Mouse (Mus musculus): ENCODE results near the gene Mier1. TPM values are rescaled to one million over a fixed set of nuclear protein-coding genes. Genes with fewer than 3 reads are reported as not detected.
"Not testable (repeated sequence)": the region's sequence is repeated elsewhere in the genome, so short reads cannot be mapped to it uniquely, and the experiment has no call there.

The Mier1 gene
- total RNA-seq, 4 experiments from 2014 or later, result 27.8 to 32.0 (median 29.6) TPM

DNA sequence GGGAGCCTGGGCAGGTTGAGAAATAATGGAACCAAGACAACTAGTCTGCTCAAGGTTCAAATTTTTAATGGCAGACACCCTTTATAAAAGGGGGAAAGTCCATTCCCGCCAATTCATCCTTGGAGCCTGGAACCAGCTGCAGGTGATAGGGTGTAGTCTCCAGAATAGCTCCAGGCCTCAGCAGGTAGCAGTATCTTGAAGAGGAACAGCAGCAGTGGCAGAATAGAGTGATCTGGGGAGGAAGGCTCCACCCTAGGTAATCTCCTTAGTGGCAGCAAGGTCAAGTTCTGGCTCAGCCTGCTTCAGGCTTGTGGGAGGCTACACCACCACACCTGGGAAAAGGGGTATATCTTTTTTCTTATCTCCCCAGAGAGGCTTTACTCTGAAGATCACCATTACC, 52.0 kb downstream of the Mier1 start:
- DNase-seq (ENCODE audit: low spot score), result not testable (repeated sequence)

DNA sequence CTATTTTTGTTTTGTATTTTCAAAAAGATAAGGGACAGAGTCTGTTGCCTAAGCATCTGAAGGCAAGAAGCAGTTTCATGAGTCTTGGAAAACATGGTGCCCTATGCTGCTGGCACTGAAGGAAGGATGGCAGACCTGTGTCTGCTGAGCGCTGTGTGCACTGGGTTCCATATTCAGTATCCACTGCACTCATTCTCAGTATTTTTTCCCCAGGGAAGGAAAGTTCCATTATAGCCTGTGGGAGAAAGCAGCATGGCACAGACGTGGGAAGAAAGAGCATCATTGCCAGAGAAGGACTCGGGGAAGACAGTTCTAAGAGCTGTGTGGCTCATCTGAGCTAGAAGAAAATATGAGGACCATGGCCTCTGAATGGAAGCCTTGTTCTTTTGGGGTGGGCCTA, 57.1 kb downstream of the Mier1 start:
- no peak for DNase-seq (ENCODE audit: low spot score)

DNA sequence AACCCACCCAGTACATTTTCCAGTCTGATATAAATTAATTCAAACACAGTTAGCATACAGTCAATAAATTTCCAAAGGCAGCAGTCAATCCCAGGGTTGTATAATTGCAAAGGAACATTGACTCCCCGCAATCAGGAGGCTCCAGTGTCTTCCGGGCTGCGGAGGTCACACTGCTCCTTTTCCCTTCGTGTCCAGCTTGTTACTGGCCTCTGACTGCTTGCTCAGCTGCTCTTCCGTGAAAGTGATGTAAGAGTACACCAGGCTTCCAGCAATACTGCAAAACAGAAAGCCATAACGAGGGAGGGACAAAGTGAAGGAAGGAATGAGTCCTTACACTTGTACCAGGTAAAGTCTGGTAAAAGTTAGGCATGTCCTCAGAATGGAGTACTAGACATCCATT, 59.3 kb downstream of the Mier1 start:
- DNase-seq (ENCODE audit: low spot score), result no peak

DNA sequence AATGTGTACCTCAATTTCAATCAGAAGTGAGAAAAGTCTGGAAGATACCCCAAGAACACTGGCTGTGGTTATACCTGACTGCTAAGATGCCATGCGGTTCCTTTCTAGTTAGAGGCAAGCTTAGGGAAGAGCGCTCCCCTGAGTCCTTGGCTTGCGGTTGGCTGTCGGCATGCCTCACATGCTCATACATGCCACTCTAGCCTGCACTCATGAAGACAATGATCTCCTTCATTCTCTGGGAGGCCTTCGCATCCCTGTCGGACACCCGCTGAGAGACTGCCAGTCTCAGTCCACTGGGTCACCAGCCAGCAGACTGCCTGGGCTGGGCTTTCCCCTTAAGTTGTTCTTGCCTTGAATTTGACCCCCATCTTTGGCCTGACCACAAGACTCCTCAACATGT, 59.8 kb downstream of the Mier1 start:
- no peak for DNase-seq (ENCODE audit: low spot score)

DNA sequence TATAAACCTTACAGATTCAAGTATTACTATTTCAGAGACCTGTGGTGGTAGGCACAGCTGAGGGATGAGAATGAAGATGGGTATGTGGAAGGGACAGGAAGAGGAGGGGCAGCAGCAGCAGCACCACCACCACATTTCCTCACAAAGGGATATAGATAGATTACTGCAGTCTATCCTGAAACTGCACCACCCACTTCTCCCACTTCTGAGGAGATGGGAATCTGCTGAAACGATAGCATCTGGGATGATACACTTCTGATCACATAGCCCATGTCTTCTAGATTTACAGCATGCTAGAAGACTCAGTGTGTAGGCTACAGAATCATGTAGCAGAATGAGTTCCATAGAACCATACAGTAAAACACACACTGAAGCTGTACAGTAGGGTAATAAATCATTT, 63.5 kb downstream of the Mier1 start:
- DNase-seq (ENCODE audit: low spot score), result no peak

DNA sequence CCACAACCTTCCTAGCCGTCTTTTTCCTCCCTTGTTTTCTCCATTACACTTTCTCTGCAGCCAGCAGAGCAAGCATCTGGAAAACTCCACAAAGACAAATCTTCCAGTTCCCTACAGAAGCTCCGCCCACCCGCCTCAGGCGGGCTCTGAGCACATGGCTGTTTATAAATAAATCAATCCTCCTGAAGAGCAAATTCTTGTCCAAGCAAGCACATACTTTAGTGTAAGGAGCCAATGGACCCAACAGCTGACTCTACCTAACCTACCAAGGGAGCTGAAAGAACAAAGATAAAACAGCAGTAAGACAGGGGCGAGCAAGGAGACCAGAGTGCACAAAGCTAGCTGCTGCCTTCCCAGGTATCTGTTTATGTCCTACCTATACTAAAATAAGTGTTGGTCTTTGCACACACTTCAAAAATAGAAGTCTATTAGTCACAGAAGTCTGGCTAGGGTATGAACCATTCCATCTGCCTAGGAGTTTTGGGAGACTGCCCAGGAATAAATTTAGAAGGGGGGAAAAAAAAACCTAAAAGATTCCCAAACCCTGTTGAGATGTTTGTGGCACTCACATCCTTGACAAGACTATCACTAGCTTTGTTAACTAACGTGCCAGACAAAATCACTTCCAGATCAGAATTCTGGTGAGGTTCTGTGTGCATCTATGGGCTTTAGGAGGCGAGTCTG, 64.6 kb downstream of the Mier1 start:
- peak; percentile 44 for DNase-seq (ENCODE audit: low spot score)

DNA sequence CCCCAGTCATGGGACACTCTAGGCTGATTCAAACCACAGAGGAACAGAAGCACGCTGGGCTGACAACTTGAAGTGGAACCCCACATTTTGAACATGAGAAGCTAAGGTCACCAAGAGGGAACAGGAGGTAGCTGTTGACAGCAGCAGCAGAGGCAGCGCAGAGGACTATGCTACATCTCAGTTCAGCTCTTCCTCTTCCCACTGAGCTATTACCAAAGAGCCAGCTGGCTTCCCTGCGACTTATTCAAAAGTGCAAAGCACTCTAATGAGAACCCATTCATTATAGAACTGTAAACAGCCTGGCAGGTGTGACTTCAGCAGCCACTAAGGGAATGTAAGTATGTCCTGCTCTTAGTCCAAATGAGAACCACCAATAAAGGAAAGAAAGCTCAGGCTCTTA, 65.4 kb downstream of the Mier1 start:
- no peak for DNase-seq (ENCODE audit: low spot score)

DNA sequence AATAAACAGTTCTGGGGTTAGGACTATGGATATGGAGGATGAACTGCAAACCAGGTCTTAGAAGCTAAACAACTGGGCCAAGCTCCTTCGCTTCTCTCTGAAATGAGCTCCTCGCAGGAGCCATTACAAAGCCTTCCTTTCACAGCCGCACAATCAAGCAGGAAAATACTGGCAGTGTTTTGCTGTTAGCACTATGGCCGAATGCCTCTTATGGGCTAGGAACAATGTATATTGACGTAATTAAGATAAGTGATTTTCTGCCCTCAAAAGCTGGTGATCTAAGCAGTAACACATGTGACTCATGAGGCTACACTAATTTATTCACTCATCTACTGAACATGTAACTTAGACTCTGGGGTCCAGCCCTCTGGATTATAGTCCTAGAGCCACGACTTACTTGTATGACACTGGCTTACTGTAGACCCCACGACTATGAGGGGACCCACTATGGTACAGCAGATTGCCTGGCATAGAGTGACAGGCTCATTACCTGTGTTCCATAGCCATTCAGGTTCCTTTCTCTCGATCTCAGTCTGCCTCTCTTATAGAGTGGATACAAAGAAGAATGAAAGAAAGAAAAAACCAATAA, 66.2 kb downstream of the Mier1 start:
- no peak for DNase-seq (ENCODE audit: low spot score)

DNA sequence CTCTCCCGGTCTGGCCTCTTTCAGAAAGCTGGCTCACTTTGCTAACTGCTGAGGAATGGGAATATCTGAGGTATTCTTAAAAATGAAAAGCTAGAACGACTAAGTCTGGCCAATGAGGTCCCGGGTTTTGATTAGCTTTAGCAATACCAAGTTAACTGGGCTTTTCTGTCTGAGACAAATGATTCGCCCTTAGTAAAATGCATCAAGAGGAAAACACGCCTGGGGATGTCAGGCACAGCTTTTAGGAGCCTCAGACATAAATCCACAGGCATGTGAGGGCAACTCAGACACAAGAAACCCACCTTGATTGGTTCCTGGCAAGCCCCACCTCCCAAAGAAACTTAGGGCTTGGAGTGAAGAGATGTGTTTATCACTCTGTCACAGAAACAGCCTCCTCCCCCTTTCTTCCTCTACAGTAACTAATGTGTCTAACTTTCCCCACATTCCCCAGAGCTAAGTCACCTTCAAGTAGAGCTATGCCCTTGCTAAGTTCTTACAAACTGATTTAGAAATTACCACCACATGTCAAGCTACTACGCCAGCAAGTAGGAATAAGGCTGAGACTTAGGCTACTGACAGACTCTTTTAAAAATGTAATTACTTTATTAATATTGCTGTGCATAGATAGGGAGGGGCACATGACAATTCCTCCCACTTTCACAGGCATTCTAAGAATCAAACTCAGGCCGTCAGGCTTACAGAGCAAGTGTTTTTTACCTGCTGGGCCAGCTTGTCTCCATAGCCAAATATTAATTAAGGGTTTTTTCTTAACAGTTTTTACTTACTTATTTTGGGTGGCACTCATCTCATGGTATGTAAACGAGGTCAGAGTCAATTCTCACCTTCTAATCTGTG, 74.8 kb downstream of the Mier1 start:
- no peak for DNase-seq (ENCODE audit: low spot score)

DNA sequence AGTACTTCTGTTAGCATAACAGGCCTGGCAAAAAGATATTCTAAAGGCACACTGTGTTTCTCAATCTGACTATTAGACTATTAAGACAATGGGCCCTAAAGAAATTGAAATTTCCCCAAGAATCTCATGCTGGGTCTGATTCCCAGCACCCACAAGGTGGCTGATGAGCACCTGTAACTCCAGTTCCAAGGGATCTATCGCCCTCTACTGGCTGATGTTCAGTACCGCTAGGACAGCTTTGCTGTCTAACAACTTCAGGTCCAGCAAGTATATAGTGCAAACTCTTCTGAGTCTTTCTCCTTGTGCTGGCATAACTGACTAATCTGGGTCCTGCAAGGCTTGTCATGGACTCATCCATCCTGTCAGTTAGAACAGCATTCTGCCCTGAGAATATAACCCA, 78.2 kb downstream of the Mier1 start:
- no peak for DNase-seq (ENCODE audit: low spot score)

DNA sequence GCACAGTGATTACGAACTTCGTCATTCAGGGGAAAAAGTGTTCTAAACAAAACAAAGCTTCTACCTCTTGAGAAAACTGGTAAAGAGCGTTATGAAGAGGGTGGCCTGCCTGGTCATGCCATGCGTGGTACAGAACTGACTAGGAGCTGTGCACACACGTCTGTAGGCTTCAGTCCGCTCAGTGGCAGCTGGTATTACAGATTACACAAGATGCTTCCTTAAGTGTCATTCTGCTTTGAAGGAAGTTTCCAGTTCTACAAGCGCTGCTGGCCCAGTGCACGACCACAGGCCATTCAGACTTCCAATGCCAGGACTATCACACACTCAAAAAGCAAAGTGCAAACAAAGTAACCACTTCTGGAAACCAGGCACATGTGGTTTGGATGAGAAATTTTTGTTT, 83.2 kb downstream of the Mier1 start:
- no peak for DNase-seq (ENCODE audit: low spot score)

DNA sequence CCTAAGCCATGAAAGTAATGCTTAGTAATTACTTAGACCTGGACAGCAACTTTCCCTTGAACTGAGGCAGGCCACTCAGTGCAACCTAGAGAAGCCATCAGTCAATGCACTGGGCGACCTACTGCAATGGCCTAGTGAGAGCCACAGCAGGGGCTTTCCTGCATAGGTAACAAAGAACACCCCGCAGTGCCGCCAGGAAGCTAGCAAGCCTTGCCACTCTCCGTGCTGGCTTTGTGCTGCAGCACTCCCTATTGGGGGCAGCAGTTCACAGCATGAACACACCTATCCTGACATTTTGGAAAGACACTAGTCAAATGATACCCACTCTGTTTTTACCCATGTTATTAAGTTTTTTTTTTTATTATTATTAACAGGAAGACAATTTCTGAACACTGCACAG, 84.9 kb downstream of the Mier1 start:
- no peak for DNase-seq (ENCODE audit: low spot score)

DNA sequence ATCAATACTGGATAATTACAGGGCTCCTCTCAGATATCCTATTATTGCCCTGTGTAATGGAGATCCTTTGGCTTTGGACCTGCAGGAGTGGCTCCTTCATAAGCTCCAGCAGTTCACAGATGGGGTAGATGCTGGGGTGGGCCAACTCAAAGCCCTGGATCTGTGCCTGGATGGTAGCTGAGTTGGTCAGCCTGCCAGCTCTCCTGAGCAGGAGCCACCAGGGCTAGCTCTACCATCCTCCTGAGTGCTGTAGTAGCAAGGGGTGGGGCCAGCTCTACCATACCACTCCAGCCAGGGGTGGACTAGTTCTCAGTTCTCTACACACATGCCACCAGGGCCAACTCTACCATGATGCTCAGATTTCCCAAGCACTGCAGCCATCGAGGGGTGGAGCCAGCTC, 85.9 kb downstream of the Mier1 start:
- DNase-seq (ENCODE audit: low spot score), result no peak

DNA sequence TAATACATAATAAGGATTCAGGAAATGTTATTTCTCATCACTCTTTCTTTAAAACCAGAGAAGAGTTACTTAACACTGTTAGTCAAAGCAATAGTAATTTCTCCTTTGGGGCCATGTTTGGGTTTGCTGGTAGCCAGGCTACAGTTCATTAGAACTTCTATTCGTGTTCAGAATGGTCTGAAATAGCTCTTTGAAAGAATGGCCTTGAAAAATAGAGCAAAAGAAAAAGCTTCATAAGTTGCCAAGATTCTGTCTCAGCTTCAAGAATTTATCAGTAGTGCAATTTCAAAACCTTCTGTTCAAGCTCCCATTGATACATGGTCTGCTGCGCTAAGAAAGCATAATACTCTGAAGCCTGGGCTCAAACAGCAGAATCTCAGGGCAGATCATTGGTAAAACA, 89.5 kb downstream of the Mier1 start:
- DNase-seq (ENCODE audit: low spot score), result no peak

DNA sequence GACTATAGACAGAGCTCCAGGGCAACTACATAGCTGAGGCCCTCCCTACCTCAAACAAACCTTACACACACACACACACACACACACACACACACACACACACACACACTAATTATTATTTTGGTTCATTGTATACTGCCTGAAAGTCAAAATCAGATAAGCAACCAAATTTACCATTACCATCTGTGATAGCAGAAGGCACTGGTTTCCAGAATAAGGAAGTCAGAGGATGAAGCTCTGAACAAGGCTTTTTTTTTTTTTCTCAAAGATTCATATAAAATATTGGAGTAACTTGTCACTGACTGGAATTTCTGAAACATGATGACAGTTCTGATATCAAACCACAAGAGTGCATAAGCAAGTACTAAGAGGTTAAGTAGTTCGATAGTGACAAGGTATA, 94.4 kb downstream of the Mier1 start:
- no peak for DNase-seq (ENCODE audit: low spot score)

DNA sequence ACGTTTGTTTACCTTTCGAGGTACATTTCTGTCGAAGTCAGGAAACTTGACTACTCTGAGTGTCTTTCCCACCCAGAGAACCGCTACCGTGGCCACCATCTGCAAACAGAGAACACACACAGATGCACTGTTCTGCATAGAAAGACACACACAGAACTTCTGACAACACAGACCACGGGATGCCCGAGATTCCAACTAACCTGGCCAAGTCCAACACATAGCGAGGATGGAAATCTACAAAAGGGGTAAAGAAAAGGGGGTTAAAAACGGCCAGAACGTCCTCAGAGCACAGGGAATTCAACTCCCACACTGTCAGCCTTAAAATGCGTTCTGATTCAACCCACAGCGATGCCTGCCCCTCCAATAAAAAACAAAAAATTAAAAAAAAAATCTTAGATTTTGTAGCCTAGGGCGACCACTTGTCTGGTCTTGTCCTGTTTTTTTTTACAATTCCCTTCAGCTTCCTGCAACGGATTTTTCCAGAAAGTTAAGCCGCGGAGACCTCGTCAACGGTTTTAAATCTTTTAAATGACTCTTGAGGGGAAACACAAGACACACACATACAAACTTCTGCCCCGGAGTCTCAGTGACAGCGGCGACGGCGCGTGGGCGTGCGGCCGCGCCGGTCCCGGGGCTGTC, 99.8 kb downstream of the Mier1 start:
- no peak for DNase-seq (ENCODE audit: low spot score)

DNA sequence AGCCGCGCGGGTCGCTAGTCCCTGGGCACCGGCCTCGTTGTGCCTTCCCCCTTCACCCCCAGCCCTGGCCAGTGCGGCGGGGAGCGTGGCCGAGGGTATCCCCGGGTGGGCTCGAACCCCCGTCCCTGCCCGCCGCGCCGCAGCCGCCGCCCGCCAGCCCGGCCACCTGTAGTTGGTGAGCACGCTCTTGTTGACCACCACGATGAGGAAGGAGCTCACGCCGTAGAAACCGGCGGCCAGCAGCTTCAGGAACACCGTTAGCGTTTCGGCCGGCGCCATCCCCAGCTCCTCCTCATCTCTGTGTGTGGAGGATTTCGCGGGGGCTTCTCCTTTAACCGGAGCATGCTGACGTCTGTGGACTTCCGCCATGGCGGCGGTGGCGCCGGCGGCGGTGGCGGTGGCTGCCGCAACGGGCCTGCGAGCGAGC, 100.3 kb downstream of the Mier1 start:
- peak; percentile 63 for DNase-seq (ENCODE audit: low spot score)

Other genes starting within 250 kb of the Mier1 start
- not detected for gene Tctex1d1, start 135.8 kb upstream of the Mier1 start, total RNA-seq (2022)
- not detected for gene Insl5, start 87.5 kb upstream of the Mier1 start, total RNA-seq (2022)
- 1 to 10 TPM in 1 of 4 experiments, under 1 TPM in 3; 0.73 to 1.1 (median 0.83) TPM for gene Wdr78, start 165 bp downstream of the Mier1 start, total RNA-seq (2022)
- gene Slc35d1, start 100.8 kb downstream of the Mier1 start, total RNA-seq (2022), result 1 to 10 TPM; 6.6 to 9.8 (median 8.6) TPM
- gene 4921539E11Rik, start 176.5 kb downstream of the Mier1 start, total RNA-seq (2022), result not detected
- 10 to 100 TPM; 40.4 to 47.1 (median 43.0) TPM for gene Oma1, start 199.4 kb downstream of the Mier1 start, total RNA-seq (2022)